Mouse (Mus musculus) heart, embryonic 11.5 days (tissue): ENCODE results near the gene Fam186b. TPM values are rescaled to one million over a fixed set of nuclear protein-coding genes. Genes with fewer than 3 reads are reported as not detected.
"Not testable (repeated sequence)": the region's sequence is repeated elsewhere in the genome, so short reads cannot be mapped to it uniquely, and the experiment has no call there.

ENCODE experiments used
- ATAC-seq: fragments of 200-750 bp; cut with Nextera tagmentation; replicated peaks from 2 replicates; pipeline ENCODE4 v1.8.0; 2017; ENCODE audit warnings: moderate library complexity; ENCODE audit not compliant: insufficient number of reproducible peaks, low FRiP score, low TSS enrichment
- H3K27ac ChIP-seq: fragments of 300-500 bp; sonication (generic); 2 replicates; pipeline ENCODE4 v1.5.1; 2014; ENCODE audit warnings: mild to moderate bottlenecking, low read depth, low read length
- H3K27me3 ChIP-seq: fragments of 300-500 bp; sonication (generic); 2 replicates; pipeline ENCODE4 v1.6.1; 2014; ENCODE audit warnings: mild to moderate bottlenecking, low read length, mixed read lengths; ENCODE audit not compliant: control insufficient read depth, insufficient read depth
- H3K36me3 ChIP-seq: fragments of 300-500 bp; sonication (generic); 2 replicates; pipeline ENCODE4 v1.6.1; 2014; ENCODE audit warnings: mild to moderate bottlenecking, low read length, moderate library complexity, mixed read lengths; ENCODE audit not compliant: control insufficient read depth, insufficient read depth
- H3K4me1 ChIP-seq: fragments of 300-500 bp; sonication (generic); 2 replicates; pipeline ENCODE4 v1.6.1; 2014; ENCODE audit warnings: low read length; ENCODE audit not compliant: control insufficient read depth, insufficient read depth
- H3K4me2 ChIP-seq: fragments of 300-500 bp; sonication (generic); 2 replicates; pipeline ENCODE4 v1.6.1; 2014; ENCODE audit warnings: mild to moderate bottlenecking, moderate library complexity
- H3K4me3 ChIP-seq: fragments of 300-500 bp; sonication (generic); 2 replicates; pipeline ENCODE4 v1.5.1; 2014; ENCODE audit warnings: low read depth, low read length
- H3K9ac ChIP-seq: fragments of 300-500 bp; sonication (generic); 2 replicates; pipeline ENCODE4 v1.6.1; 2014; ENCODE audit warnings: mild to moderate bottlenecking, low read depth, low read length, moderate library complexity
- H3K9me3 ChIP-seq: fragments of 300-500 bp; sonication (generic); replicated peaks from 2 replicates; pipeline ENCODE4 v1.6.1; 2016; ENCODE audit warnings: low read length; ENCODE audit not compliant: control insufficient read depth
- WGBS: fragments of 180-500 bp; shearing (Covaris S2); extraction: QIAGEN DNeasy Blood & Tissue Kit; methylation state at CpG from one replicate; pipeline ENCODE4 v1.1.7; 2014; ENCODE audit not compliant: insufficient replicate concordance; 5-methylcytosine and 5-hydroxymethylcytosine counted together
- polyA plus RNA-seq: library from polyadenylated mRNA; unstranded; fragments of >200 nt; fragmentation: Nextera tagmentation; extraction: Ambion mirVana; gene quantifications from 2 replicates; pipeline ENCODE4 v1.2.1, GENCODE M21; 2014

The Fam186b gene
- polyA plus RNA-seq, 1 experiment from 2014 or later, result 0.17 TPM

GRCm38 (mm10) chr15:99262702-99263101 lies 33.0 kb downstream of the Fam186b start:
- Histone ChIP-seq H3K27me3 (no peaks in the 10 kb centered on the region), H3K9me3 (no peaks in the 10 kb centered on the region), H3K9ac (no peak overlapping the region), H3K4me3 (no peak overlapping the region), H3K27ac (no peak overlapping the region), H3K36me3 (no peaks in the 10 kb centered on the region), H3K4me2 (no peak overlapping the region), H3K4me1 (peaks cover 10% of the 10 kb centered on the region; the same call in 1 of the 2 replicates)
- ATAC-seq, result no peak
- WGBS, result 54% methylated on average over 10 of the region's 10 CpGs

DNA sequence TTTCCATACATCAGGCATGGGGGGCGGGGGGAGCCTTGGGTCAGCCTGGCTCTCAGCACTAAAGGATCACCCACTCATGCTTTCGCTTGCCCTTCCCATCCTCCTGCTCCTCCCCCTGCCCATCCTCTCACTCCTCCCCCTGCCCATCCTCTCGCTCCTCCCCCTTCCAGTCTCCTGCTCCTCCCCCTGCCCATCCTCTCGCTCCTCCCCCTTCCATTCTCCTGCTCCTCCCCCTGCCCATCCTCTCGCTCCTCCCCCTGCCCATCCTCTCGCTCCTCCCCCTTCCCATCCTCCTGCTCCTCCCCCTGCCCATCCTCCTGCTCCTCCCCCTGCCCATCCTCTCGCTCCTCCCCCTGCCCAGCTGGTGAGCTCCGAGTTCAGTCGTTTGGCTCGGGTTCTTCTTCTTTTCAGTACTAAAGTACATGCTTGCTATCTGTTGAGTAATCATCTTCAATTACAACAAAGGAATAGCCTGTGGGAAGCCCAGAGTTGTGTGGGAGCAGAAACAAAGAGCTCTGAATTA lies 35.9 kb downstream of the Fam186b start:
- 0 out of 2 replicates have a peak overlapping the region, but pooled peaks have one; percentile 28 for H3K9ac ChIP-seq

DNA sequence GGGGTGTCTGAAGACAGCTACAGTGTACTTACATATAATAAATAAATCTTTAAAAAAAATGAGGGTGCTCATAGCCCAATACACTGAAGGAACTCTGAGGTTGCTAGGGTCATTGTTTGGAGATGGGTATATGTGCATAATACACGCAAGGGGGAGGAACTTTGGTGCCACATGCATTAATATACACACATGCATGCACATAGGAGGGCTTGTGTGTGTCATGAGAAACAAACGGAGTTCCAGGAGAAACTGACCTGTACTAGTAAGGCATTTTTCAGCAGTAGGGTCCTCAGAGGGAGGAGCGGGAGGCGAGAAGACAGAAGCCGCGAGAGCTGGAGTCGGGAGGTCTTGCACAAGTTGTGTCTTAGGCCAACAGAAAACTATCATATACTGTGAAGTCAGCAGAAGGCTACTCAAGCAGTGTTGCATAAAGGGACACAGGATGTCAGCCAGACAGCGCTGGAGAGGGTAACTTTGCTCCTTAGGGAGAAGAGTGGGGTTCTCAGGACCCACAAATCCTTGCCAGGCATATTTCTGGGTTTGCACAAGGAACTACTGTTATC lies 36.4 kb downstream of the Fam186b start:
- peak overlapping the region; percentile 35; the same call in 1 of the 2 replicates for H3K27ac ChIP-seq
- no peaks in the 10 kb centered on the region for H3K36me3 ChIP-seq
- H3K9ac ChIP-seq, result no peak overlapping the region
- H3K27me3 ChIP-seq, result no peaks in the 10 kb centered on the region
- peak; percentile 15; the same call in 1 of the 2 replicates for ATAC-seq
- H3K4me1 ChIP-seq, result peaks cover 16% of the 10 kb centered on the region; the same call in 1 of the 2 replicates
- 66% methylated on average over 8 of the region's 8 CpGs for WGBS
- H3K4me3 ChIP-seq, result 0 out of 2 replicates have a peak overlapping the region, but pooled peaks have one; percentile 5
- peak overlapping the region; percentile 67 for H3K4me2 ChIP-seq
- no peaks in the 10 kb centered on the region for H3K9me3 ChIP-seq

More for the DNA sequence above, 35.9 kb downstream of the Fam186b start:
- Histone ChIP-seq H3K27me3 (no peaks in the 10 kb centered on the region), H3K4me3 (peak overlapping the region; percentile 26), H3K4me2 (peak overlapping the region; percentile 67), H3K36me3 (no peaks in the 10 kb centered on the region), H3K4me1 (peaks cover 11% of the 10 kb centered on the region; the same call in 1 of the 2 replicates), H3K9me3 (no peaks in the 10 kb centered on the region), H3K27ac (no peak overlapping the region; the same call in 1 of the 2 replicates)
- ATAC-seq, result peak; percentile 53; the same call in 1 of the 2 replicates
- under 1% methylated on average over 9 of the region's 10 CpGs for WGBS

- WGBS, result 84% methylated on average over 6 of the region's 6 CpGs
- Histone ChIP-seq H3K4me2 (no peak overlapping the region), H3K4me3 (no peak overlapping the region), H3K27me3 (no peaks in the 10 kb centered on the region), H3K9ac (no peak overlapping the region), H3K4me1 (peaks cover 25% of the 10 kb centered on the region), H3K27ac (no peak overlapping the region), H3K36me3 (no peaks in the 10 kb centered on the region), H3K9me3 (no peaks in the 10 kb centered on the region)
- no peak for ATAC-seq
Measured at GRCm38 (mm10) chr15:99255241-99255749, 40.4 kb downstream of the Fam186b start.

DNA sequence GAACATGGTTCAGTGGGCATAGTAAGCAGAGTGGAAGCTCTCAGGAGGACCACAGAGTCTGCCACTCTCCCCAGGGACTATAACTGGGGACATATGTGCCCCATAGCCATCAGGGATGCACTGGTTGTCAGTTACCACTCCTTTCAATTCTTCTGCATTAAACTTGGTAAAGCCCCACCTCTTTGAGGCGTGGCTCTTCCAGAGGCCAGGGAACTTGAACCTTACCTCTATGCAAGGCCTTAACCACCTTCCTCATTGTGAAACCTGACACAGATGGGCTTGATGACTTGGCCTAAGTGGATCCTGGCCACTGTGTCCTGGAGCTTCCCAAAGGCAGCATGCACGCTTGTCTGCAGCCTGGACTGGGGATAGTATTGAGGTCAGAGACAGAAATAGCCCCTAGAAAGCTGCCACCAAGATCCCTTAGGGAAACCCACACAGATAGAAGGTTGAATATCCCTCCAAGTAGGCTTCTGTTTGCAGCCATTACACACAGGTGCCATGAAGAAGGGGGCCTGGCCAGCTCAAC lies 41.1 kb downstream of the Fam186b start:
- no peak overlapping the region for H3K9ac ChIP-seq
- peaks cover 28% of the 10 kb centered on the region for H3K4me1 ChIP-seq
- H3K4me3 ChIP-seq, result no peak overlapping the region
- 71% methylated on average over 2 of the region's 2 CpGs for WGBS
- no peak for ATAC-seq
- no peaks in the 10 kb centered on the region for H3K9me3 ChIP-seq
- no peaks in the 10 kb centered on the region for H3K36me3 ChIP-seq
- H3K4me2 ChIP-seq, result no peak overlapping the region
- H3K27ac ChIP-seq, result 0 out of 2 replicates have a peak overlapping the region, but pooled peaks have one; percentile 29
- no peaks in the 10 kb centered on the region for H3K27me3 ChIP-seq

GRCm38 (mm10) chr15:99253772-99254171 lies 41.9 kb downstream of the Fam186b start:
- Histone ChIP-seq H3K9ac (no peak overlapping the region), H3K27ac (no peak overlapping the region), H3K4me1 (peaks cover 29% of the 10 kb centered on the region), H3K36me3 (no peaks in the 10 kb centered on the region), H3K27me3 (no peaks in the 10 kb centered on the region), H3K4me2 (no peak overlapping the region), H3K9me3 (no peaks in the 10 kb centered on the region), H3K4me3 (no peak overlapping the region)
- WGBS, result 88% methylated on average over 6 of the region's 6 CpGs
- ATAC-seq, result no peak

GRCm38 (mm10) chr15:99253175-99253479 lies 42.6 kb downstream of the Fam186b start:
- H3K36me3 ChIP-seq, H3K9me3 ChIP-seq, H3K4me3 ChIP-seq, ATAC-seq, H3K9ac ChIP-seq, H3K27me3 ChIP-seq: not testable (repeated sequence)
- Histone ChIP-seq H3K27ac (peak overlapping the region; percentile 99; the same call in 1 of the 2 replicates), H3K4me2 (peak overlapping the region; percentile 93), H3K4me1 (peaks cover 36% of the 10 kb centered on the region)
- 42% methylated on average over 2 of the region's 2 CpGs for WGBS

GRCm38 (mm10) chr15:99252381-99253174 lies 43.1 kb downstream of the Fam186b start:
- Histone ChIP-seq H3K9ac (peak overlapping the region; percentile 80), H3K4me1 (peaks cover 41% of the 10 kb centered on the region), H3K4me3 (peak overlapping the region; percentile 60), H3K27me3 (no peaks in the 10 kb centered on the region), H3K36me3 (0 out of 2 replicates have a peak, but pooled peaks cover 3% of the 10 kb centered on the region), H3K9me3 (no peaks in the 10 kb centered on the region), H3K27ac (peak overlapping the region; percentile 99), H3K4me2 (peak overlapping the region; percentile 93)
- WGBS, result 4% methylated on average over 22 of the region's 22 CpGs
- ATAC-seq, result peak; percentile 11
